19 mouse cellular contexts compared by ENCODE assay signal in the genomic region with DNA sequence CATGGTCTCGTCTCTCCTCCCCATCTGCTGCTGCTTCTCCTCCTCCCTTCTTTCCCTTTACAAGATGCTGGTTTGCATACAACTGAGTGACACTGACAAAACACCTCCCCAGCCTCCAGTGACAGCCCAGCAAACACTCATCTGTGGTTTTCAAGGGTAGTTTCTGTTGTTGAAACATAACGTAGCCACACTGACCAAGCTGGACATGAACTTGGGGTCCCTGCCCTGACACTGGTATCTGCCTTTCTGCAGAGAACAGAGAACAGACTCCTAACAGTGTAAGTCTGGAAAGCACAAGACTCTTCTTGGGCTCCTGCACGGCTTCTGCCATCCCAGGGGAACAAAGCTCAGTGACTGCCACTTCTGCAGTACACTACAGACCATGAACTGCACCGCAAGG. TPM values are rescaled to one million over a fixed set of nuclear protein-coding genes. Genes with fewer than 3 reads are reported as not detected.
DNase-seq lines count a peak whose midpoint lies in the region; ATAC-seq and TF ChIP-seq lines count a peak whose summit lies in the region.
"Had no signal": no experiment of that assay in that cellular context is flagged by ENCODE, and none has a peak within 500 bp of the region (broad histone marks: within the 10 kb centered on the region; RNA-seq: fewer than 3 reads in every experiment).

No protein-coding gene starts in this region.

- no peak for TF ChIP-seq EP300 in liver, embryonic 14.5 days (IDR thresholded peaks at IDR 0.05; ENCODE audit: low read depth)

- no peak overlapping the region for H3K9ac ChIP-seq in heart, embryonic 11.5 days (ENCODE audit: low read depth, low read length)
- H3K9ac ChIP-seq in liver, embryonic 14.5 days (replicated peaks), result peak overlapping the region; percentile 9
- H3K9ac ChIP-seq: embryonic facial prominence, embryonic 13.5 days; forebrain, embryonic 12.5 days; lung, embryonic 15.5 days had no signal

- H3K27ac ChIP-seq in heart, embryonic 11.5 days (ENCODE audit: low read depth, low read length), result peak overlapping the region; percentile 29; the same call in 1 of the 2 replicates
- peak overlapping the region; percentile 30; the same call in 1 of the 2 replicates for H3K27ac ChIP-seq in liver, embryonic 14.5 days
- peak overlapping the region; percentile 35 for H3K27ac ChIP-seq in brown adipose tissue, adult 24 weeks (replicated peaks; ENCODE audit: low read depth, low read length)
- H3K27ac ChIP-seq in olfactory bulb, adult 2 months (ENCODE audit: insufficient read depth, low read depth, low read length), result peak overlapping the region; percentile 91
- H3K27ac ChIP-seq: embryonic facial prominence, embryonic 13.5 days; forebrain, embryonic 12.5 days; lung, embryonic 15.5 days; midbrain, embryonic 10.5 days had no signal

- no peaks in the 10 kb centered on the region for H3K36me3 ChIP-seq in heart, embryonic 11.5 days (ENCODE audit: control insufficient read depth, insufficient read depth, low read length)
- H3K36me3 ChIP-seq in liver, embryonic 14.5 days (replicated peaks; ENCODE audit: control insufficient read depth, insufficient read depth, low read depth), result no peaks in the 10 kb centered on the region; the same call in 1 of the 2 replicates
- H3K36me3 ChIP-seq: embryonic facial prominence, embryonic 13.5 days; forebrain, embryonic 12.5 days; lung, embryonic 15.5 days; midbrain, embryonic 10.5 days had no signal

- TF ChIP-seq POLR2A in olfactory bulb, adult 2 months (IDR thresholded peaks at IDR 0.05; ENCODE audit: insufficient read depth, low read depth, low read length), result no peak

- no peak overlapping the region for H3K4me3 ChIP-seq in heart, embryonic 11.5 days (ENCODE audit: low read depth, low read length)
- no peak overlapping the region for H3K4me3 ChIP-seq in liver, embryonic 14.5 days (ENCODE audit: insufficient read depth in 1 of 2, low read depth in 2 of 2, low read length in 2 of 2)
- no peak overlapping the region for H3K4me3 ChIP-seq in brown adipose tissue, adult 24 weeks (ENCODE audit: insufficient read depth, low read depth, low read length)
- no peak overlapping the region for H3K4me3 ChIP-seq in olfactory bulb, adult 2 months (ENCODE audit: insufficient read depth, low read depth, low read length)
- H3K4me3 ChIP-seq: embryonic facial prominence, embryonic 13.5 days; forebrain, embryonic 12.5 days; lung, embryonic 15.5 days; midbrain, embryonic 10.5 days had no signal

- intact Hi-C loops in heart, postnatal 36 days (cut with DNase I), result no loop called here

- 64% methylated on average over 4 of the region's 4 CpGs for WGBS in heart, embryonic 11.5 days (ENCODE audit: insufficient replicate concordance)
- 66% methylated on average over 4 of the region's 4 CpGs for WGBS in liver, embryonic 14.5 days (ENCODE audit: insufficient replicate concordance)
- WGBS in olfactory bulb, adult 2 months, result 51% methylated on average over 4 of the region's 4 CpGs

- no peaks in the 10 kb centered on the region for H3K27me3 ChIP-seq in heart, embryonic 11.5 days (ENCODE audit: control insufficient read depth, insufficient read depth, low read length)
- no peaks in the 10 kb centered on the region for H3K27me3 ChIP-seq in liver, embryonic 14.5 days (ENCODE audit: control insufficient read depth, insufficient read depth, low read length)
- H3K27me3 ChIP-seq: embryonic facial prominence, embryonic 13.5 days; forebrain, embryonic 12.5 days; lung, embryonic 15.5 days had no signal

- H3K4me2 ChIP-seq in heart, embryonic 11.5 days, result no peak overlapping the region
- no peak overlapping the region for H3K4me2 ChIP-seq in liver, embryonic 14.5 days (ENCODE audit: low read depth)
- H3K4me2 ChIP-seq: embryonic facial prominence, embryonic 13.5 days; forebrain, embryonic 12.5 days; lung, embryonic 15.5 days had no signal

- ATAC-seq in heart, embryonic 11.5 days (replicated peaks; ENCODE audit: insufficient number of reproducible peaks, low FRiP score, low TSS enrichment), result no peak
- ATAC-seq in liver, embryonic 14.5 days (ENCODE audit: insufficient read depth), result no peak
- ATAC-seq: inflammation-experienced regulatory T-cells, adult 6 months had no signal

- H3K4me1 ChIP-seq in heart, embryonic 11.5 days (ENCODE audit: control insufficient read depth, insufficient read depth, low read length), result peaks cover 55% of the 10 kb centered on the region
- H3K4me1 ChIP-seq in liver, embryonic 14.5 days (replicated peaks; ENCODE audit: control insufficient read depth in 2 of 2, insufficient read depth in 2 of 2, low read length in 1 of 2), result peaks cover 29 to 49% of the 10 kb centered on the region in 2 experiments
- H3K4me1 ChIP-seq in brown adipose tissue, adult 24 weeks (ENCODE audit: control insufficient read depth, insufficient read depth, insufficient read length, low read length), result peaks cover 38% of the 10 kb centered on the region
- peaks cover 31% of the 10 kb centered on the region for H3K4me1 ChIP-seq in olfactory bulb, adult 2 months (ENCODE audit: control insufficient read depth, insufficient read depth, low read length)

- TF ChIP-seq CTCF in liver, embryonic 14.5 days (IDR thresholded peaks at IDR 0.05; ENCODE audit: low read depth), result no peak
- no peak for TF ChIP-seq CTCF in olfactory bulb, adult 2 months (IDR thresholded peaks at IDR 0.05; ENCODE audit: insufficient read depth, low read depth, low read length)

- no peak for DNase-seq in heart, postnatal 36 days
- DNase-seq in liver, embryonic 14.5 days (ENCODE audit: low read depth in 3 of 3, low spot score in 3 of 3), result no peak
- no peak for DNase-seq in liver
- no peak for DNase-seq in B cell, adult 2 months
- no peak for DNase-seq in kidney, adult 9 months
- DNase-seq: adrenal gland, adult 2 months; cerebellum, adult 18-20 months; left cerebral cortex, postnatal 4 days; right cerebral cortex, postnatal 14 days; thymus, adult 18-20 months had no signal

- no peaks in the 10 kb centered on the region for H3K9me3 ChIP-seq in heart, embryonic 11.5 days (replicated peaks; ENCODE audit: control insufficient read depth, low read length)
- no peaks in the 10 kb centered on the region for H3K9me3 ChIP-seq in liver, embryonic 14.5 days (ENCODE audit: control insufficient read depth, low read length)
- H3K9me3 ChIP-seq: embryonic facial prominence, embryonic 13.5 days; forebrain, embryonic 12.5 days; G1E; lung, embryonic 15.5 days; midbrain, embryonic 10.5 days had no signal

RNA-seq across cellular contexts. Expression of gene Pacsin2, which starts 29.7 kb away (rescaled TPM):
- 55.0 and 60.0 TPM in 2 replicates for polyA plus RNA-seq in heart, embryonic 11.5 days (2014; fragmentation: Nextera tagmentation; extraction: Ambion mirVana)
- 100 to 1,000 TPM; 174 to 191 TPM for total RNA-seq in heart, postnatal 36 days (2021)
- 30.1 and 39.7 TPM in 2 replicates for polyA plus RNA-seq in liver, embryonic 14.5 days (2012; rRNA removed)
- 32.8 and 37.6 TPM in 2 replicates for polyA plus RNA-seq in liver, embryonic 14.5 days (2014; fragmentation: Nextera tagmentation; extraction: Ambion mirVana)
- polyA plus RNA-seq in brown adipose tissue, adult 24 weeks (2012; ENCODE audit: insufficient read depth, insufficient read length, missing spikeins), result 42.5 and 50.0 TPM in 2 replicates
- 149 TPM in 1 of 2 replicates, not detected in the other for polyA plus RNA-seq in olfactory bulb, adult 2 months (2012; ENCODE audit: insufficient read depth, insufficient read length, low replicate concordance, missing spikeins)

Comparison
In these comparisons a context has a peak if more than half of its experiments do, and no peak if none do; other contexts are left out.
1. H3K27ac ChIP-seq: peak in every context shown above with its lines; median percentile 91 in olfactory bulb, adult 2 months; 35 in brown adipose tissue, adult 24 weeks; 30 in liver, embryonic 14.5 days; 29 in heart, embryonic 11.5 days.